Mouse (Mus musculus) regulatory T cell (primary cell): ENCODE results near the gene Btg2.

Experiments
- in situ Hi-C: fragments of 300-600 bp; cut with MboI, MseI; formaldehyde crosslinking; loops from one replicate; pipeline ENCODE4 v1.15.1; 2025; ENCODE audit warnings: high pct_unique_total_duplicates

Btg2 gene

GRCm38 (mm10) chr1:134060849-134061569 lies 17.9 kb downstream of the Btg2 start:
- in situ Hi-C loops = loop anchor here (25.0 kb wide), 2 partner anchors 1024 to 1751 kb away; partner anchors contain the start of genes Lad1, Mdm4 and Pik3c2b

- in situ Hi-C loops = loop anchor here (5.0 to 25.0 kb wide), 3 partner anchors 47 to 1752 kb away; partner anchors contain the start of genes Lad1, Mdm4 and Pik3c2b
Measured at GRCm38 (mm10) chr1:134059739-134060695, 18.9 kb downstream of the Btg2 start.

- in situ Hi-C loops = loop anchor here (5.0 to 25.0 kb wide), 3 partner anchors 48 to 1753 kb away; partner anchors contain the start of genes Lad1, Mdm4 and Pik3c2b
Measured at GRCm38 (mm10) chr1:134058870-134059269, 20.1 kb downstream of the Btg2 start.

GRCm38 (mm10) chr1:134057736-134058135 lies 21.2 kb downstream of the Btg2 start:
- in situ Hi-C loops = loop anchor here (5.0 to 25.0 kb wide), 3 partner anchors 50 to 1755 kb away; partner anchors contain the start of genes Lad1, Mdm4 and Pik3c2b

GRCm38 (mm10) chr1:134056285-134056684 lies 22.6 kb downstream of the Btg2 start:
- in situ Hi-C loops = loop anchor here (5.0 to 25.0 kb wide), 3 partner anchors 51 to 1756 kb away; partner anchors contain the start of genes Lad1, Mdm4 and Pik3c2b

GRCm38 (mm10) chr1:134055666-134056245 lies 23.2 kb downstream of the Btg2 start:
- in situ Hi-C loops = loop anchor here (5.0 to 25.0 kb wide), 3 partner anchors 52 to 1757 kb away; partner anchors contain the start of genes Lad1, Mdm4 and Pik3c2b

- in situ Hi-C loops = loop anchor here (5.0 to 25.0 kb wide), 3 partner anchors 52 to 1757 kb away; partner anchors contain the start of genes Lad1, Mdm4 and Pik3c2b
Measured at GRCm38 (mm10) chr1:134055058-134055457, 23.9 kb downstream of the Btg2 start.

- in situ Hi-C loops = loop anchor here (25.0 kb wide), 2 partner anchors 1016 to 1759 kb away; partner anchors contain the start of genes Lad1, Mdm4 and Pik3c2b
Measured at GRCm38 (mm10) chr1:134053207-134053606, 25.7 kb downstream of the Btg2 start.

- in situ Hi-C loops = loop anchor here (5.0 to 10.0 kb wide), 4 partner anchors 137 to 312 kb away; no protein-coding TSS in a partner anchor
Measured at GRCm38 (mm10) chr1:134049542-134049941, 29.4 kb downstream of the Btg2 start.

- in situ Hi-C loops = loop anchor here (5.0 to 10.0 kb wide), 4 partner anchors 136 to 311 kb away; no protein-coding TSS in a partner anchor
Measured at GRCm38 (mm10) chr1:134048759-134049158, 30.2 kb downstream of the Btg2 start.

- in situ Hi-C loops = loop anchor here (5.0 to 10.0 kb wide), 4 partner anchors 135 to 310 kb away; no protein-coding TSS in a partner anchor
Measured at GRCm38 (mm10) chr1:134047431-134047830, 31.5 kb downstream of the Btg2 start.

- in situ Hi-C loops = loop anchor here (5.0 to 10.0 kb wide), 4 partner anchors 134 to 309 kb away; no protein-coding TSS in a partner anchor
Measured at GRCm38 (mm10) chr1:134046387-134046786, 32.5 kb downstream of the Btg2 start.

GRCm38 (mm10) chr1:134045971-134046370 lies 32.9 kb downstream of the Btg2 start:
- in situ Hi-C loops = loop anchor here (5.0 to 10.0 kb wide), 4 partner anchors 134 to 309 kb away; no protein-coding TSS in a partner anchor

- in situ Hi-C loops = loop anchor here (5.0 to 10.0 kb wide), 5 partner anchors 73 to 308 kb away; no protein-coding TSS in a partner anchor
Measured at GRCm38 (mm10) chr1:134044805-134045204, 34.1 kb downstream of the Btg2 start.

GRCm38 (mm10) chr1:134042341-134042740 lies 36.6 kb downstream of the Btg2 start:
- in situ Hi-C loops = loop anchor here (5.0 to 10.0 kb wide), 3 partner anchors 70 to 282 kb away; no protein-coding TSS in a partner anchor

- in situ Hi-C loops = loop anchor here (5.0 to 10.0 kb wide), 3 partner anchors 70 to 283 kb away; no protein-coding TSS in a partner anchor
Measured at GRCm38 (mm10) chr1:134041900-134042299, 37.0 kb downstream of the Btg2 start.

- in situ Hi-C loops = no loop called here
Measured at GRCm38 (mm10) chr1:134039361-134039760, 39.6 kb downstream of the Btg2 start.

- in situ Hi-C loops = no loop called here
Measured at GRCm38 (mm10) chr1:134038336-134038735, 40.6 kb downstream of the Btg2 start.

GRCm38 (mm10) chr1:134037172-134037571 lies 41.7 kb downstream of the Btg2 start, which contains the start of gene Fmod:
Gene Fmod (plus strand): TSS chr1:134037254.
- in situ Hi-C loops = no loop called here

- in situ Hi-C loops = no loop called here
Measured at GRCm38 (mm10) chr1:134036492-134036891, 42.4 kb downstream of the Btg2 start.
